17 mouse cellular contexts compared by ENCODE assay signal in the genomic region with DNA sequence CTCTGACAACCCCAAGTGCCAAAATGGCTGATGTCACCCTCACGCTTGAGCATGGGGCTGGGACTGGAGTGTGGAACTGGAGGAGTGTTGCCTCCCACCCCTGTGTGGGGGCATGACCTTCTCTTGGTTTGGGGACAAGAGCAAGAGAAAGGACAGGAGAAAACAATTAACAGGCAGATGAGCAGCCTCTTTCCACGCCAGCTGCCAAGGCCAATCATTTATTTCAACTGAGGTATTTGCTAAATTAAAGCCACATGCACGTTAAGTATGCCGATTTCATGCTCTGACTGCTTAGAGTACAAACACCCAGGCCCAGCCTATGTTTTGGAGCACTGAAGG.
DNase-seq lines count a peak whose midpoint lies in the region; ATAC-seq lines count a peak whose summit lies in the region.
"Had no signal": no experiment of that assay in that cellular context is flagged by ENCODE, and none has a peak within 500 bp of the region (broad histone marks: within the 10 kb centered on the region; RNA-seq: fewer than 3 reads in every experiment).

No protein-coding gene starts in this region.

- 17% methylated on average over 4 of the region's 4 CpGs for WGBS in hindbrain, embryonic 12.5 days
- 23% methylated on average over 4 of the region's 4 CpGs for WGBS in hindbrain, embryonic 16.5 days
- WGBS in embryonic facial prominence, embryonic 11.5 days, result 18% methylated on average over 4 of the region's 4 CpGs
- 8% methylated on average over 4 of the region's 4 CpGs for WGBS in limb, embryonic 11.5 days
- WGBS in intestine, embryonic 16.5 days, result 60% methylated on average over 4 of the region's 4 CpGs

- H3K4me3 ChIP-seq in hindbrain, embryonic 12.5 days, result no peak overlapping the region
- no peak overlapping the region for H3K4me3 ChIP-seq in hindbrain, embryonic 16.5 days (ENCODE audit: low read length)
- no peak overlapping the region for H3K4me3 ChIP-seq in embryonic facial prominence, embryonic 11.5 days (ENCODE audit: low read depth, low read length)
- H3K4me3 ChIP-seq in limb, embryonic 11.5 days (ENCODE audit: low read depth, low read length), result no peak overlapping the region
- H3K4me3 ChIP-seq in intestine, embryonic 16.5 days (ENCODE audit: low read length), result no peak overlapping the region
- H3K4me3 ChIP-seq: heart, embryonic 13.5 days had no signal

- ATAC-seq in hindbrain, embryonic 12.5 days (ENCODE audit: low FRiP score), result peak; percentile 62; the same call in 1 of the 2 replicates
- no peak for ATAC-seq in hindbrain, embryonic 16.5 days
- ATAC-seq in embryonic facial prominence, embryonic 11.5 days (replicated peaks; ENCODE audit: insufficient number of reproducible peaks, low FRiP score, low TSS enrichment, low read depth), result 0 out of 2 replicates have a peak, but pooled peaks have one; percentile 40
- ATAC-seq in limb, embryonic 11.5 days (ENCODE audit: insufficient number of reproducible peaks, low FRiP score, low TSS enrichment, low read depth), result 0 out of 2 replicates have a peak, but pooled peaks have one; percentile 47
- no peak for ATAC-seq in intestine, embryonic 16.5 days
- ATAC-seq: inflammation-experienced regulatory T-cells, adult 6 months had no signal

- no peak overlapping the region for H3K27ac ChIP-seq in hindbrain, embryonic 12.5 days
- no peak overlapping the region for H3K27ac ChIP-seq in hindbrain, embryonic 16.5 days (ENCODE audit: low read depth, low read length)
- H3K27ac ChIP-seq in embryonic facial prominence, embryonic 11.5 days (replicated peaks; ENCODE audit: low read depth, low read length), result no peak overlapping the region
- H3K27ac ChIP-seq in limb, embryonic 11.5 days (replicated peaks; ENCODE audit: low read depth, low read length), result no peak overlapping the region
- H3K27ac ChIP-seq in intestine, embryonic 16.5 days (ENCODE audit: low read length), result no peak overlapping the region
- H3K27ac ChIP-seq: heart, embryonic 13.5 days had no signal

- no peaks in the 10 kb centered on the region for H3K9me3 ChIP-seq in hindbrain, embryonic 12.5 days (replicated peaks)
- H3K9me3 ChIP-seq in hindbrain, embryonic 16.5 days (ENCODE audit: control insufficient read depth, low read length), result no peaks in the 10 kb centered on the region
- no peaks in the 10 kb centered on the region for H3K9me3 ChIP-seq in embryonic facial prominence, embryonic 11.5 days (replicated peaks; ENCODE audit: control insufficient read depth, low read length)
- H3K9me3 ChIP-seq in limb, embryonic 11.5 days (ENCODE audit: control insufficient read depth, low read length), result no peaks in the 10 kb centered on the region
- no peaks in the 10 kb centered on the region for H3K9me3 ChIP-seq in intestine, embryonic 16.5 days (ENCODE audit: control insufficient read depth, low read length)
- H3K9me3 ChIP-seq: heart, embryonic 13.5 days had no signal

- peak; percentile 8 for DNase-seq in NIH3T3 (ENCODE audit: low read depth)
- DNase-seq in embryonic facial prominence, embryonic 11.5 days (ENCODE audit: low spot score), result peak; percentile 72
- DNase-seq in limb, embryonic 11.5 days (ENCODE audit: low spot score), result peak; percentile 43
- no peak for DNase-seq in adrenal gland, postnatal 36 days
- DNase-seq in right cerebral cortex, postnatal 36 days (ENCODE audit: low spot score in 2 of 2), result no peak
- DNase-seq: adrenal gland, postnatal 14 days; cerebellum, adult 11-12 months; kidney, postnatal 14 days; lung, postnatal 14 days; right cerebral cortex, postnatal 14 days had no signal

- no peaks in the 10 kb centered on the region; the same call in 1 of the 2 replicates for H3K27me3 ChIP-seq in hindbrain, embryonic 12.5 days
- H3K27me3 ChIP-seq in hindbrain, embryonic 16.5 days (replicated peaks; ENCODE audit: control insufficient read depth, insufficient read depth, low read length), result no peaks in the 10 kb centered on the region; the same call in 1 of the 2 replicates
- H3K27me3 ChIP-seq in embryonic facial prominence, embryonic 11.5 days (ENCODE audit: control insufficient read depth, insufficient read depth, low read length), result no peaks in the 10 kb centered on the region; the same call in 1 of the 2 replicates
- 0 out of 2 replicates have a peak, but pooled peaks cover 2% of the 10 kb centered on the region for H3K27me3 ChIP-seq in limb, embryonic 11.5 days (ENCODE audit: control insufficient read depth, insufficient read depth, low read length)
- H3K27me3 ChIP-seq in intestine, embryonic 16.5 days (replicated peaks; ENCODE audit: control insufficient read depth, insufficient read depth, low read length), result no peaks in the 10 kb centered on the region
- H3K27me3 ChIP-seq: CH12.LX had no signal

- no peak overlapping the region for H3K4me2 ChIP-seq in hindbrain, embryonic 12.5 days (replicated peaks)
- no peak overlapping the region for H3K4me2 ChIP-seq in hindbrain, embryonic 16.5 days (ENCODE audit: low read length)
- no peak overlapping the region for H3K4me2 ChIP-seq in embryonic facial prominence, embryonic 11.5 days (ENCODE audit: low read depth, low read length)
- H3K4me2 ChIP-seq in limb, embryonic 11.5 days (ENCODE audit: low read depth, severe bottlenecking), result no peak overlapping the region
- no peak overlapping the region for H3K4me2 ChIP-seq in intestine, embryonic 16.5 days (ENCODE audit: low read depth, low read length)
- H3K4me2 ChIP-seq: heart, embryonic 13.5 days; liver, embryonic 11.5 days had no signal

- H3K4me1 ChIP-seq in hindbrain, embryonic 12.5 days, result peaks cover 21% of the 10 kb centered on the region
- peaks cover 2% of the 10 kb centered on the region for H3K4me1 ChIP-seq in hindbrain, embryonic 16.5 days (ENCODE audit: control insufficient read depth, insufficient read depth, low read depth, low read length)
- H3K4me1 ChIP-seq in embryonic facial prominence, embryonic 11.5 days (ENCODE audit: control insufficient read depth, insufficient read depth, low read length), result peaks cover 2% of the 10 kb centered on the region; the same call in 1 of the 2 replicates
- peaks cover 8% of the 10 kb centered on the region for H3K4me1 ChIP-seq in limb, embryonic 11.5 days (ENCODE audit: control insufficient read depth, insufficient read depth, low read length)
- no peaks in the 10 kb centered on the region for H3K4me1 ChIP-seq in intestine, embryonic 16.5 days (ENCODE audit: control insufficient read depth, insufficient read depth, low read length)
- H3K4me1 ChIP-seq: heart, embryonic 13.5 days had no signal

- H3K36me3 ChIP-seq in hindbrain, embryonic 12.5 days, result no peaks in the 10 kb centered on the region
- H3K36me3 ChIP-seq in hindbrain, embryonic 16.5 days (ENCODE audit: control insufficient read depth, insufficient read depth, low read length), result no peaks in the 10 kb centered on the region
- no peaks in the 10 kb centered on the region for H3K36me3 ChIP-seq in embryonic facial prominence, embryonic 11.5 days (replicated peaks; ENCODE audit: control insufficient read depth, insufficient read depth, low read depth, low read length)
- H3K36me3 ChIP-seq in limb, embryonic 11.5 days (ENCODE audit: control insufficient read depth, insufficient read depth, low read length), result no peaks in the 10 kb centered on the region
- H3K36me3 ChIP-seq in intestine, embryonic 16.5 days (ENCODE audit: control insufficient read depth, insufficient read depth, low read length), result no peaks in the 10 kb centered on the region
- H3K36me3 ChIP-seq: heart, embryonic 13.5 days had no signal

- H3K9ac ChIP-seq in hindbrain, embryonic 12.5 days, result no peak overlapping the region
- no peak overlapping the region for H3K9ac ChIP-seq in hindbrain, embryonic 16.5 days (ENCODE audit: low read depth, low read length)
- H3K9ac ChIP-seq in embryonic facial prominence, embryonic 11.5 days (replicated peaks; ENCODE audit: low read length), result no peak overlapping the region
- no peak overlapping the region for H3K9ac ChIP-seq in limb, embryonic 11.5 days (ENCODE audit: low read length)
- no peak overlapping the region for H3K9ac ChIP-seq in intestine, embryonic 16.5 days (ENCODE audit: low read depth, low read length)
- H3K9ac ChIP-seq: heart, embryonic 13.5 days had no signal

Comparison
In these comparisons a context has a peak if more than half of its experiments do, and no peak if none do; other contexts are left out.
1. ATAC-seq: peak in hindbrain, embryonic 12.5 days (single experiment), embryonic facial prominence, embryonic 11.5 days (single experiment) and limb, embryonic 11.5 days (single experiment); none in hindbrain, embryonic 16.5 days (single experiment) and intestine, embryonic 16.5 days (single experiment).
2. DNase-seq: peak in NIH3T3 (single experiment), embryonic facial prominence, embryonic 11.5 days (single experiment) and limb, embryonic 11.5 days (single experiment); none in adrenal gland, postnatal 36 days (0 of 2) and right cerebral cortex, postnatal 36 days (0 of 2).